Mouse (Mus musculus): ENCODE results near the gene Klhdc3. TPM values are rescaled to one million over a fixed set of nuclear protein-coding genes. Genes with fewer than 3 reads are reported as not detected.

Gene Klhdc3
- polyA plus RNA-seq, 1 experiment = 83.9 TPM

DNA sequence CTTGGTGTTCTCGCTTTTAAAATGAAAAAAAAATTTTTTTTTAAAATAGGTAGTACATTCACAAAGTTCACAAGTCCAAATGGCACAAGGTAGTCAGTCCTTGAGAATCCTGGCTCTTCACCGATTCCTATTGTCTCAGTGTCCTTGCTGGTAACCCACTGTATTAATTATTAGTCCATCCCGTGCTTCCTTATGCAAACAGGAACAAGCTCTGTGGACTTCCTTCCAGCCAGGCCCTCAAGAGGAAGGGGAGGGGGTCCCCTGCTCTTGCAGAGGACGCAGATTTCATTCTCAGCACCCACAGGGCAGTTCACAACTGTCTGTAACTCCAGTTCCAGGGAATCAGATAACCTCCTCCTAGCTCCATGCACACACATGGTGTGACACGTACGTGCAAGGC lies 24.7 kb downstream of the Klhdc3 start:
- no peak for DNase-seq (ENCODE audit: low read depth)

- DNase-seq (ENCODE audit: low read depth) = no peak
These were observed 28.8 kb downstream of the Klhdc3 start for GRCm38 (mm10) chr17:46651755-46652547.

GRCm38 (mm10) chr17:46651292-46651691 lies 29.4 kb downstream of the Klhdc3 start:
- DNase-seq (ENCODE audit: low read depth) = no peak

DNA sequence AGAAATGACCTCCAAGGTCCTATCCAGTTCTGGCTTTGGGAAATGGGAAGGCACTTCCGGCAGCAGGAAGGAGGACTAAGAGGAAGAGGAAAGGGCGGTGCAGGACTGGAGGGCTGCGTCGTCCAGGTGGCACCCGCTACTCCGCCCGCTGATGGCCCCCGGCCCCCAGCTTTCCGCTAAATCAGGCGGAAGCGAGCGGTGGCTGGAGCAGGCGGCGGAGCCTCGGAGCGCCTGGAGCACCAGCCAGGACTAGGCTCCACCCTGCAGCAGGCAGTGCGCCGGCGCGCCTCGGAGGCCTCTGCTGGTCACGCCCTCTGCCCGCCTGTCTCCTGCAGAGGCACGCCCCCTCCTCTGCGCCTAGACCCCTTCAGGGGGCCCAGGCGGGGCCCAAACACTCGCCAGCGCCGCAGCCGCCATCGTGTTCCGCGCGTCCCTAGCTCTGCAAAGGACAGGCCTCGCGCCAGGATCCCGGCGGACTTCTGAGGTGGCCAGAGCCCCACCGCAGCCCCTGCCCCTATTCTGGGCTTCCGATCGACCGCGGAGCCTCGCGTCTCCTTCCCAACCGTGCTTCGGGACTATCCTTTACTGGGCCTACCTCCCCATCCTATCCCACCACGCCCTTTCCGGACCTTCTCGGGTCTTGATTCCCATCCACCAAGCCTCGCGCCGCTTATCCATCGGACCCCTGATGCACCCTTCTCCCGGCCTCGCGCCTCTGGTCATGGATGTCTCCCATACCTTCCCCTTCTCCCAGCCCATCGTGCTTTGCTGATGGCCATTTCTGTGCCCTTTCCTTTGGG lies 30.3 kb downstream of the Klhdc3 start, which contains the start of gene Cul7:
Gene Cul7 (plus strand): TSS at position 106 of the 800 bp plus-strand sequence.
- DNase-seq (ENCODE audit: low read depth) = no peak

GRCm38 (mm10) chr17:46649811-46650210 lies 30.9 kb downstream of the Klhdc3 start:
- no peak for DNase-seq (ENCODE audit: low read depth)

- no peak for DNase-seq (ENCODE audit: low read depth)
These were observed 32.3 kb downstream of the Klhdc3 start for GRCm38 (mm10) chr17:46648436-46648835.

DNA sequence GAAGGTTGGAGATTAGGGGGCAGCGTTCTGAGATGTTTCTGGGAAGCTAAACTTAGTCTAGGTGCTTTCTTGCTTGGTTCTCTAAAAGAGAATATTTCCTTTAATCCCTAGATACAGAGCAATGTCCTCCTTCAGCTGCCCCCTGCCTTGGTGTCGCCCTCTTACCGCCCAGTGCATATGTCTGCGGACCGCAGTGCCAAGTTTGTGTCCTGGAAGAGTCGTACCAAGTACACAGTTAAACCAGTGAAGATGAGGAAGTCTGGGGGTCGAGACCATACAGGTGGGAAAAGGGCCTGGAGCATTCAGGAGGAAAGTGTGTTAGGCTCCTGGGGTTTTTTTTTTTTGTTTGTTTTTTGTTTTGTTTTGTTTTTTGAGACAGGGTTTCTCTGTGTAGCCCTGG lies 33.4 kb downstream of the Klhdc3 start:
- no peak for DNase-seq (ENCODE audit: low read depth)

DNA sequence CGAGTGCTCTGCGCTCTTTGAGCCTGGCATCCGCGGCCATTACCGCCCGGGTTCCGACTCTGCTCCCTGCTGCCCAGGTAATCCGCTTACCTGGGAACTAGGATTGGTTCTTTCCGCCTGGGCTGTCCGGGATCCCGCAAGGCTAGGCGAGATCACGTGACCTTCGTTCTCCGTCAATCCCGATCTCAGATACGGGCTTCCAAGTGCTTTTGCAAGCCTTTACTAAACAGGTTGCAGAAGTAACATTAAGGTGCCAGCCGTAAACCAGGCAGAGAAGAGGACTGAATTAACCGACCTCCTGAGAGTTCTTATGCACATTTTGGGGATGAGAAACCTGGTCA lies 34.4 kb downstream of the Klhdc3 start:
- no peak for DNase-seq (ENCODE audit: low read depth)

DNA sequence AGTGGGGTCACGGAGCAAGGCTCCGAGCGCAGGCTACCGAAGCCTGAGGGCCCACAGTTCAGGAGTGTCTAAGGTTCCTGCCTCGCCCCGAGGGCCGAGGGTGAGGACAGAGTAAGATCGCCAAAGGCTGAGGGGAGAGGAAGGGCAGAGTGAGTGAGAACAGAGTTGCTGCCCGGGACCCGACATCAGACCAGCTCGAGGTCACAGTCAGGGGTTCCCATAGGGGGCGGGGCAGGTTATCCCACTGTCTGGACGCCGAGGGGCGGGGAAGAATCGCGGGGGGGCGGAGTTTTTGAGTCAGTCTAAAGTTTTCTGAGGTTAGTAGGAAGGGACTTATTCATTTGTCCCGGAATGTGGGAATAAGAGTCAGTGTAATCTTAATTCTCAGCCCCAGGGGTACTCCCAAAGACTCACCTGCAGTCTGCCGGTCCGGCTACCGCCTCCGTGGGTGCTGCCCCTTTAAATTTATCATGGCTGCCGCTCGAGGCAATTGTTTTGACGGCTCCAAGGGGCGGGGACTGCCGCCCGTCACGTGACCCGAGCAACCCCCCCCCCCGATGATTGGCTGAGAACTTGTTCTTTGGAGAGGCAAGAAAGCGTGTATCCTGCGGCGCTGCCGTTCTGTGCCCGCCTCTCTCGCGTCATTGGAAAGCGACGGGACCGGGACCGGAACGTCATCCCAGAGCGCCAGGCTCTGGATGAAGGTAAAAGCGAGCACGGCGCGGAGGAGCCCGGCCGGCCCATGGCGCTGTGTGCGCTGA lies 35.0 kb downstream of the Klhdc3 start, which contains the start of the genes Klc4 and Mrpl2:
Gene Klc4 (minus strand): TSS at position 462 of the 761 bp plus-strand sequence.
Gene Mrpl2 (plus strand): TSS at position 669 of the 761 bp plus-strand sequence.
- peak; percentile 87 for DNase-seq (ENCODE audit: low read depth)

DNA sequence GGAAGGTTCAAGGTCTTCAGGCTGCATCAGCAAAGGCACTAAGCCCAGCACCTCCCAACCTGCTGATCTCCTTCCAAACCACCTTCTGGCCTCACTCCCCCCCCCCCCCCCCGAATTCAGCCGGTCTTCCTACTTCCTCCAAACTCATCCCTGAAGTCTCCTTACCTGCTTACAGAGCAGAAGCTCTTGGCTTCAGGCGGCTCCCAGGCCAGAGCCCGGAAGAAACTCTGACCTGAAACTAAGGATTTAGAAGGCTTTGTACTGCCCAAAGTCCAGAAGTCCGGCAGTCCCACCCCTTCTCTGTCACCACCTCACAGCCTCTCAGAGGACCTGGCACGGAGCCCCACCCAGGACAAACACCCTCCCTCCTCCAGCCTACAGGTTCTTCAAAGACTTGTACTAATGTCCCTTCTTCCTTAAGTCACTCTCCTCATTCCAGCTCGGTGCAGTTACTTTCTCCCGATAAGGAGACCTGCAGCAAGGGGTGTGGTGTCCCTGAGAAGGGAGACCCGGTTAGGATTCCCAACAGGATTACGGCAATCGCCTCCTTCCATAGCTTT lies 35.7 kb downstream of the Klhdc3 start:
- DNase-seq (ENCODE audit: low read depth) = no peak

- DNase-seq (ENCODE audit: low read depth) = no peak
These were observed 36.4 kb downstream of the Klhdc3 start for GRCm38 (mm10) chr17:46644152-46644805.

DNA sequence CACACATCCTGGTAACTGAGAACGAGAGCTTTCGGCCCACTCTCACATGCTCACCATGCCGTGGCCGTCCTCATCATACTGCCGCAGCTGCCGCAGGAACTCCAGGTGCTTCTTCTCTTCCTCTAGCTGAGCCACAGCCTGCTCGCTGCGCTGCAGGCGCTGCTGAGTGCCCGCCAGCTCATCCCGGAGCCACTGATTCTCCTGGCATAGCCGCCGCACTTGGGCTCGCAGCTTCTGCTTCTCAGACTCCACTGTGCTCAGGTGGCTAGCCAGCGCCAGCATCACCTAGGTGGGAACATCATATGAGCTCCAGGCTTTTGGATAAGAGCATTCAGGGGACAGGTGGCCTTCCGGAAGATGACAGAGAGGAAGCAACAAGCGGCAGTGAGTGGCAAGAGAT lies 38.7 kb downstream of the Klhdc3 start:
- DNase-seq (ENCODE audit: low read depth) = no peak

DNA sequence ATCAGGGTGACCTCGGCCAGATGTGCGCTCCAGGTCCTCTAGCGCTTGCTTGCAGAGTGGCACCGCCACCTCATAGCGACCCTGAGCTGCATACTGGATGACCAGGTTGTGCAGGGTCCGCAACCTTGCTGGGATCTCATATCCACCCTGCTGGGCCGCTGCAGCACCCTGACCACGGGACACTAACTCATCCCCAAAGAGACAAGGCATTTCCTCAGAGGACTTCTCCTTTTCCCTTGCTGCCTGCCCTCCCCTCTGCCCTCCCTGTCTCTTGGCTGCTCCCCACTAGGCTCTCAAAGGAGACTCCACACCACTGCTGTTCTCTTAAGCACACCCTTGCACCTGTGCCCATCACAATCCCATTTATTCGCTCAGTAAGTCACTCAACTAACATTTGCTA lies 40.8 kb downstream of the Klhdc3 start:
- no peak for DNase-seq (ENCODE audit: low read depth)

DNA sequence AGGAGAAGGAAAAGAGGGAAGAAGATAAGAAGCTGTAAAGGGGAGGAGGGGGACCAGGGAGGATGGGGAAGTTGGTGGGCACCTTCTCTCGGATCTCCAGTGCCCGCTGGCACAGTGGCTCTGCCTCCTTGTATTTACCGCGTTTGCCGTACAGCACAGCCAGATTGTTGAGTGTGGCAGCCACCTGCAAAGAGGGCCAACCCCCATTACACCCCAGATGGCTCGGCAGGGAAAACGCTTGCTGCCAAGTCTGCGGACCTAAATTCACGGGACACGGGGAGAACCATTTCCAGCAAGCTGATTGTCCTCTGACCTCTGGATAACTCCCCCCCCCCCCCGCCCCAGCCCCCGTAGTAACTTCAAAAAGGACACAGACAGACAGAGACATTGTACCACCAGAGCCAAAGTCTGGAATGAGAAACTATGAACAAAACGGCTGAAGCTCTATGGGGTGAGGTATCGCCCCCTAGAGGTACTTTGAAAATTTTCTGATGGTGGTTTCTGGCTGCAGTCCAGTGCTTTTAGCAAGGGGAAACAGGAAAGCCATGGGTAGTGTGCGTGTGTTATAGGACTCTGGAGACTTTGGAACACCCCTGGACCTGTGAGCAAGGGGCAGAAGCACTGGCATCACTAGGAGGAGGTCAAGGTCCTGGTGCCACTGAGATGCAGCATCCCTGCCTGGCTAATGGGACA lies 43.7 kb downstream of the Klhdc3 start:
- no peak for DNase-seq (ENCODE audit: low read depth)

DNA sequence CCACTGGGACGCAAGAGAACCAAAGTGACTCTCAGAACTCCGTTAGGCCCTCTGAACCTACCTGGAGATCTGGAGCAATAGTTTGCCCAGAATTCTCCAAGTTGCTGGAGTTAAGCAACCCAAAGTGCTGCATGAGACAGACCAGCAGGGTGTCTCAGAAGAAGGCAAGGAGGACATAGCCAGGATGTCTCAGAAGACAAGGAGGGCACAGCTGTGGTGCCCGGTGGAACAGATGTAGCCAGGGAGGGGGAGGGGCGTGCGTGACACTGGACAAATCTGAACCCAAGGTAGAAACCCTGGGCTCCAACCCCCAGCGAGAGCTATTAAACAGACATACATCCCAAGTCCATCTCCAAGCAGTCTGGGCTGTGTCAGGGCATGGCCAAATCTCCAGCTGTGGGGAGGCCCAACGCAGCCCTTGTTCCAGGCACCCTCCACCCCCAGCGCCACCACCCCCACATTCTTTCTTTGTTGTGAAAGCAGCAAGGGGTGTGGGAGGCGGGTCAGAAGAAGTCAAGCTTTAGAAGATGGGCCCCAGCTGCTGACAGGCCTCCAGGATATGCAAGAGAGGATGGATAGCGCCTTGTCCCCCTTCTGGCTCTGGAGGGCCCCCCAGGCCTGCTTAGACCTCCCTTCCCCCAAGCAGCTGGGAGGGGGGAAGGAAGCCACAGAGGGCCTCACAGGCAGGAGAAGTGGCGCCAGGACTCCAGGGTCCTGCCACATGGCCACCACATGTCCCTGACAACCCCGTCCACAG lies 50.9 kb downstream of the Klhdc3 start:
- no peak for DNase-seq (ENCODE audit: low read depth)

GRCm38 (mm10) chr17:46628791-46629684 lies 51.7 kb downstream of the Klhdc3 start, which contains the start of gene Ptk7:
TSS of gene Ptk7 (minus strand) at chr17:46629504.
- DNase-seq (ENCODE audit: low read depth) = no peak

DNA sequence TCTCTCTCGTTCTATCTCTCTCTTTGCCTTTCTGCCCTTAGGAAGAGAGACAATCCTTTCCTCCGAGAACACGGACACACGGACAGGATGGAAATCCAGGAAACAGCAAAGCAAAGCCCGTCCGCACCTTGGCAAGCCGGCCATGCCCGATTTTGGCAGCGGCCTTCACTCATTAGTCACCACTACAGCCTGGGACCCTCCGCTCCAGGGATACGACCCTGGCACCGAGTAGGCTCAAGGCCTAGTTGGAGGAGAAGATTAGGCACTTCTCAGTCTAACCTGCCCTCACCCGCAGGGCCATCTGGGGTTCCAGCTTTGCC lies 52.3 kb downstream of the Klhdc3 start:
- no peak for DNase-seq (ENCODE audit: low read depth)

DNA sequence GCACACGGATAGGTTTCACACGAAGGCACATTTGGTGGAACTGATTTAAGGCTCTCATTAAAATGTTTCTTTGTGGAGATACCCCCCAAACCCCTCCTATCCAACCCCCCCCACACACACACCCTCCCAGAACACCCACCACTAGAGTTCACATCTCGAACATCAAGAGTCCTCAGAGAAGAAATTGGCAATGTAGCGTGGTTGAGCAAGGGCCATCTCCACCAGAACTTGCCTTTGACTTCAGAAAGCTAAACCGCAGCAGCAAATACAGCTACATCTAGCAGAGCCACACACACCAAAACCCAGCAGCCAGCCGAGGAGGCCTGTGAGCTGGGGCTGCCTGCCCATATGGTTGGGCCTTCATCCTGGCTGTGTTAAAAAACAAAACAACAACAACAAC lies 53.3 kb downstream of the Klhdc3 start:
- no peak for DNase-seq (ENCODE audit: low read depth)

DNA sequence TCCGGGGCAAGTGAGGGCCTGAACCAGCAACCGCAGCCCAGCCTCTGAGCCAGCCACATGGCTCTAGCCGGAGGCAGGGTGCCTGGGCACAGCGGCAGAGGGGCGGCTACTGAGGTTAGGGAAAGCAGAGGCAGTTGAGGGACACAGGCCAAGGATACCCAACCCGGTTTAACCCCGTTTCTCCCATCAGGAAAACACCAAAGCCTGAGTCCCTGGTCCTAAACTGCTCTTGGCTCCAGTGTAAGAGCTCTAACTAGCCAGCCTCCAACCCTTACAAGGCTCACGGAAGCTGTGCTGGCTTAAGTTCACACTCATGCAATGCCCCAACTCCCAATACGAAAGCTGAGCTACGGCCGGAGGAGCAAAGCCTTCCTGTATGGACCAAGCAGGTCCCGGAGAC lies 56.1 kb downstream of the Klhdc3 start:
- DNase-seq (ENCODE audit: low read depth) = no peak

Data from gonadal fat pad, adult 2 months (tissue).